Mouse (Mus musculus): ENCODE measurements around the gene Arhgap10.
A peak's percentile ranks its signal among the peaks of the same experiment; 100 is the strongest.

Gene Arhgap10

GRCm38 (mm10) chr8:77517301-77518200 lies at the start of gene Arhgap10:
Arhgap10 (minus strand) TSS chr8:77517953.
- no peaks in the 10 kb centered on the region for H3K27me3 ChIP-seq (ENCODE audit: control insufficient read depth, insufficient read depth, low read length, poor library complexity, severe bottlenecking)
- peak; percentile 58 for DNase-seq (ENCODE audit: low read depth, low spot score)
- H3K36me3 ChIP-seq (ENCODE audit: control insufficient read depth, insufficient read depth, low read length, poor library complexity, severe bottlenecking) = no peaks in the 10 kb centered on the region

DNA sequence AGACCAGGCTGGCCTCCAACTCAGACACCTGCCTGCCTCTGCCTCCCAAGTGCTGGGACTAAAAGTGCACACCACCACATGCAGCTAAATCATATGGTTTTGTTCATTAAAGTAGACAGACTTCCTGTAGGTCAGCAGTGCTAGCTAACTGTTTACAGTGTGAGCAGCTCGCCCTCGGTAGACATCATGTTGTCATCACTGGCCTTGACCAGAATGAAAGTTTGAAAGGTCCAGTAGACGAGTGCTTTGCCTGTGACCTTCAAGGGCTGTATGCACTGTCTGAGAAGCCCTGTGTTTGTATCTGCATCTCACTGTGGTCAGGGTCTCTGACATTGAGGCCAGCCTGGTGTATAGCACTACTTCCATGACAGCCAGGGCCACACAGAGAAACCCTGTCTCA lies 43.7 kb upstream of the Arhgap10 start:
- Histone ChIP-seq H3K27me3 (ENCODE audit: control insufficient read depth, insufficient read depth, low read length, poor library complexity, severe bottlenecking) (no peaks in the 10 kb centered on the region), H3K36me3 (ENCODE audit: control insufficient read depth, insufficient read depth, low read length, poor library complexity, severe bottlenecking) (peaks cover 12% of the 10 kb centered on the region; the same call in 1 of the 2 replicates)
- no peak for DNase-seq (ENCODE audit: low read depth, low spot score)

DNA sequence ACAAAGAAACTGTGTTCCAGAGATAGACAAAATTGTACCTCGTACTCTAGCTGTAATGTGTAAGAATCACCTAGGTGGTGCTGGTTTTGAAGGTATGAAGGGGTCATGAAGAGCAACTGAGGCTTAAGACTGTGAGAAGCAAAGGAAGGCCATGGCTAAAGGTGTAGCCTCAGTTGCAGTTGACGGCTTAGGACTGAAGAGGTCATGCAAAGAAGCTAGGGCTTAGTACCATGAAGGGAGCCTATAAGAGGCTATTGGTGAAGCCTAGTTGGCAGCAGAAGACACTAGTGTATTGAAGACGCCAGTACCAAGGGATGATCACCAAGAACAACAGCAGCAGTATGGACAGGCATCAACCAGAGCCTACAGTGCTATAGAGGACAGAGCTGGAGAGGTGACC lies 34.7 kb upstream of the Arhgap10 start:
- Histone ChIP-seq H3K27me3 (ENCODE audit: control insufficient read depth, insufficient read depth, low read length, poor library complexity, severe bottlenecking) (no peaks in the 10 kb centered on the region), H3K36me3 (ENCODE audit: control insufficient read depth, insufficient read depth, low read length, poor library complexity, severe bottlenecking) (peaks cover 21% of the 10 kb centered on the region)
- DNase-seq (ENCODE audit: low read depth, low spot score) = no peak

DNA sequence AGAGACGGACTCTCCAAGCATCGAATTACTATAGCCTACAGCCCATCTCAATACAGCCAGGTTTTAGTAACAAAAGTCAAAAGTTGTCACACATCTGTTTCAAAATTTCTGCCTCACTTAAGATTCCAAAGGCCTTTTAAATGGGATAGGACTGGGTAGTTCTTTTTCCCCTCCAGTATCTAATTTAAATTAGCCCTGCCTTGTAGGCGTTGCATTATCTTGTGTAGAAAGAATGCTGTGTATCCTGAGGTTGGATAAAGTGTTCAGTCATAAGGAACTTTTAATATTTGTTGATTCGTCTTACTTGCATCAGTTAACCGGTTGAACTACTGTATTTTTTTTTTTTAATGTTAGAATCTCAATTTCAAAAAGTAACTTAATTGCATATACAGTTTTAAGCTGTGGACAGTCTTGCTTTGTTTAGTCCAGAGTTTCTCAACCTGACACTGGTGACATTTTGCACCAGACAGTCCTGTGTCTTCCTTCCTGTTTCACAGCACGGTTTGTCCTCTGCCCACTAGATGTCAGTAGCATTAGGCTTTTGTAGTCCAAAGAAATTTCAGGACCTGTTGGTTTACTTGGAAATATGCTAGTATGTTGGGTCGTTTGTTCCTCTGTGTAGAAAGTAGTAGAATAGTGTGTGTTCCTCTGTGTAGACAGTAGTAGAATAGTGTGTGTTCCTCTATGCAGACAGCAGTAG lies 32.3 kb upstream of the Arhgap10 start:
- H3K27me3 ChIP-seq (ENCODE audit: control insufficient read depth, insufficient read depth, low read length, poor library complexity, severe bottlenecking) = no peaks in the 10 kb centered on the region
- DNase-seq (ENCODE audit: low read depth, low spot score) = peak; percentile 62

DNA sequence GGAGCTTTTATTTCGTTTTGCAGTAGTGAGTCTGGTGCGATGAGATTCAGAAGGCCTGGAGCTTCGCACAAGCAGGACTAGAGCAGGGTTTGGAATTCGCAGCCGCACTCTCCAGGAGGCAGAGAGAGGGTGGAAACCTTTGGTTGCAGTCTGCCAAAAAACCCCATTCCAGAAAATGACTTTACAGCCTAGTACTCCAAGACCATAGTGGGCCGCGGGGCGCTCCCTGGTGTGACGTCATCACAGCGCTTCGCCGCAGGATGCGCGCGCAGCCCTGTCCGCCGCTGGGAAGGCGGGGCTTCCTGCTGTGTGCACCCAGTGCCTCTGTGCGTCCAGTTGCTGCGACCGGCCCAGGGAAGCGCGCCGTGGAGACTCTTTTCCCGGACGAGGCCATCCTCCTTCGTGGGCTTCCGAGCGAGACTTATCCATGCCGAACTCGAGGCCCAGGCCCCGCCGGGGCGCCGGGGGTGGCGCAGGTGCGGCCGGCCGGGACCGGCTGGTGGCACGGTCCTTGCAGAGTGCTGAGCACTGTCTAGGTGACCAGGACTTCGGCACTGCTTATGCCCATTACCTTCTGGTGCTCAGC lies 31.5 kb upstream of the Arhgap10 start, which contains the start of gene Prmt9:
Gene Prmt9 (plus strand): TSS at position 277 of the 586 bp plus-strand sequence.
- H3K36me3 ChIP-seq (ENCODE audit: control insufficient read depth, insufficient read depth, low read length, poor library complexity, severe bottlenecking) = peaks cover 13% of the 10 kb centered on the region
- DNase-seq (ENCODE audit: low read depth, low spot score) = peak; percentile 93

More for the DNA sequence above, 32.3 kb upstream of the Arhgap10 start:
- H3K36me3 ChIP-seq (ENCODE audit: control insufficient read depth, insufficient read depth, low read length, poor library complexity, severe bottlenecking) = peaks cover 13% of the 10 kb centered on the region

DNA sequence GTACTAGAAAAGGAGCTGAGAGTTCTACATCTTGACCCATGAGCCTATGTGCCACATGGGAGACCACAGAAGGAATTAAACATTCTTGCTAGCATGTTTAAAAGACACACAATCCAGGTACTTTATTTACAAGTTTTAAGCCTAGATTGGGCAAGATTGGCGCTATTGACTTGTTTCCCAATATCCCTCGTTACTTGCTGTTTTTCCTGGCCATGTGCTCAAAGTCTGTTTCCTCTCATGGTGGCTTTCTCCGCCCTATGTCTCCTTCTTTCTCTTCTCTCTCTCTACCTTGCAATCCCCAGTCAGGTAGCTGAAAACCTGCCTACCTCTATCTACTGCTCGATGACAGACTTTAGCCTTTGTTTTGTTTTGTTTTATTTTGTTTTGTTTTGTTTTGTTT lies 27.9 kb upstream of the Arhgap10 start:
- Histone ChIP-seq H3K27me3 (ENCODE audit: control insufficient read depth, insufficient read depth, low read length, poor library complexity, severe bottlenecking) (no peaks in the 10 kb centered on the region), H3K36me3 (ENCODE audit: control insufficient read depth, insufficient read depth, low read length, poor library complexity, severe bottlenecking) (no peaks in the 10 kb centered on the region)
- no peak for DNase-seq (ENCODE audit: low read depth, low spot score)

More for the DNA sequence above, 31.5 kb upstream of the Arhgap10 start, which contains the start of gene Prmt9:
- H3K27me3 ChIP-seq (ENCODE audit: control insufficient read depth, insufficient read depth, low read length, poor library complexity, severe bottlenecking) = no peaks in the 10 kb centered on the region

DNA sequence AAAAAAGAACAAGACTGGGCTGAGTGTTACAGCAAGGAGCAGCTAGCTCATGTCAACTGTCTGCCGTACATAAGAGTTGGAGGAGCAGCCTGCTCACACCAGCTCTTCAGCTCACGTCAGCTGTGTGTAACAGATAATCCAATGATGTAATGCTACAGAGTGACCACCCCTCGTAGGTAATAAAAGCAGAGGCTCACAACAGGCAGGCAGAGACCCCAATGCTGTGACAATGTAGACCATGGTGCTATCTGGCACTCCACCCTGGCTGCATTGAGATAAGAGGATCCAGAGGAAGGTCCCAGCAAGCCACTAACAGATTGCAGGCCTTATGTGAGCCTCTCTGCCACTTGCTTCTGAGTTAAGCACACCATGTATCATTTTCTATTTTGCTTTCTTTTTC lies 26.7 kb upstream of the Arhgap10 start:
- DNase-seq (ENCODE audit: low read depth, low spot score) = no peak
- H3K36me3 ChIP-seq (ENCODE audit: control insufficient read depth, insufficient read depth, low read length, poor library complexity, severe bottlenecking) = no peaks in the 10 kb centered on the region
- no peaks in the 10 kb centered on the region for H3K27me3 ChIP-seq (ENCODE audit: control insufficient read depth, insufficient read depth, low read length, poor library complexity, severe bottlenecking)

DNA sequence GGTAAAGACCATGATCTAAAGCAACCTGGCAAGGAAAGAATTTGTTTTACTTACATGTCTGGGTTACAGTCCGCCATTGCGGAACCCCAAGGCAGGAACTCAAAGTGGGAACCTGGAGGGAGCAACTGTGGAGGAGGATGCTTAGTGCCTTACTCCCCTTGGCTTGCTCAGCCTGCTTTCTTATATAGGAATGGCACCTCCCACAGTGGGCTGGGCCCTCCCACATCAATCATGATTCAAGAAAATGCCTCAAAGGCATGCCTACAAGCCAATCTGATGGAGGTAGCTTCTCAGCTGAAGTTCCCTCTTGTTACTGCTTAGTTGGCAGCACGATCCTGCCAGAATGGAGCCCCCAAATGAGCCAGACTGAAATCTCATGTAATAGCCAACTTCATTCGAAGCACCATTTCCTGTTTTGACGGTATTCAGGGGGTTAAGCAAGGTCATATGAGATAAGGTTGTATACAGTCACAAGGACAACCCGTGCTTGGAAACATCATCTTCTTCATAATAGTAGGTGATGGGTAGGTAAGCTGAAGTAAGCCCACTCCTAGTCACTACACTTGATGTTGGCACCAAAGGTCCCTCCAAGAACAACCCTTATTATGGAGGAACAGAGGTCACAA lies 25.5 kb upstream of the Arhgap10 start:
- no peaks in the 10 kb centered on the region for H3K27me3 ChIP-seq (ENCODE audit: control insufficient read depth, insufficient read depth, low read length, poor library complexity, severe bottlenecking)
- H3K36me3 ChIP-seq (ENCODE audit: control insufficient read depth, insufficient read depth, low read length, poor library complexity, severe bottlenecking) = no peaks in the 10 kb centered on the region
- no peak for DNase-seq (ENCODE audit: low read depth, low spot score)

GRCm38 (mm10) chr8:77538256-77538655 lies 20.5 kb upstream of the Arhgap10 start:
- Histone ChIP-seq H3K36me3 (ENCODE audit: control insufficient read depth, insufficient read depth, low read length, poor library complexity, severe bottlenecking) (no peaks in the 10 kb centered on the region), H3K27me3 (ENCODE audit: control insufficient read depth, insufficient read depth, low read length, poor library complexity, severe bottlenecking) (no peaks in the 10 kb centered on the region)
- DNase-seq (ENCODE audit: low read depth, low spot score) = no peak

DNA sequence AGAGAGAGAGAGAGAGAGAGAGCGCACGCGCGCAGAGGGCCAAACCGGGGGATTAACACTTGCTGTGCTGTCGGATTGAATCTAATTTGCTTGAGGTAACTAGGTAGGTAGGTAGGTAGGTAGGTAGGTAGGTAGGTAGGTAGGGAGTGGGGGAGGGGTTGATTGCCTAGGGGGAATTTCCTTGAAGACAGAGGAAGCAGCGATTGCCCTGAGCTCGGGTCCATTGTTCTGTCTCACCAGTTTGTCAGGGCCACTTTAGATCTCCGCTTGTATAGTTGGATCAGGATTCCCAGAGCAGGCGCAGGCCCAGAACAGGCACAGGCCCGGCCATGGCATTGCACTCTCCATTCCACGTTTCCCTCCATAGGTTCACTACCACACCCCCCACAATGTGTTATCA lies 19.1 kb upstream of the Arhgap10 start:
- H3K36me3 ChIP-seq (ENCODE audit: control insufficient read depth, insufficient read depth, low read length, poor library complexity, severe bottlenecking) = no peaks in the 10 kb centered on the region
- DNase-seq (ENCODE audit: low read depth, low spot score) = no peak

GRCm38 (mm10) chr8:77535026-77535595 lies 17.4 kb upstream of the Arhgap10 start:
- DNase-seq (ENCODE audit: low read depth, low spot score) = peak; percentile 52
- no peaks in the 10 kb centered on the region for H3K27me3 ChIP-seq (ENCODE audit: control insufficient read depth, insufficient read depth, low read length, poor library complexity, severe bottlenecking)
- H3K36me3 ChIP-seq (ENCODE audit: control insufficient read depth, insufficient read depth, low read length, poor library complexity, severe bottlenecking) = no peaks in the 10 kb centered on the region

More for the DNA sequence above, 19.1 kb upstream of the Arhgap10 start:
- H3K27me3 ChIP-seq (ENCODE audit: control insufficient read depth, insufficient read depth, low read length, poor library complexity, severe bottlenecking) = no peaks in the 10 kb centered on the region

- DNase-seq (ENCODE audit: low read depth, low spot score) = no peak
- Histone ChIP-seq H3K36me3 (ENCODE audit: control insufficient read depth, insufficient read depth, low read length, poor library complexity, severe bottlenecking) (no peaks in the 10 kb centered on the region), H3K27me3 (ENCODE audit: control insufficient read depth, insufficient read depth, low read length, poor library complexity, severe bottlenecking) (no peaks in the 10 kb centered on the region)
Observed at GRCm38 (mm10) chr8:77534358-77534992, 16.7 kb upstream of the Arhgap10 start.

GRCm38 (mm10) chr8:77526130-77526529 lies 8.4 kb upstream of the Arhgap10 start:
- no peak for DNase-seq (ENCODE audit: low read depth, low spot score)
- Histone ChIP-seq H3K27me3 (ENCODE audit: control insufficient read depth, insufficient read depth, low read length, poor library complexity, severe bottlenecking) (no peaks in the 10 kb centered on the region), H3K36me3 (ENCODE audit: control insufficient read depth, insufficient read depth, low read length, poor library complexity, severe bottlenecking) (no peaks in the 10 kb centered on the region)

- Histone ChIP-seq H3K27me3 (ENCODE audit: control insufficient read depth, insufficient read depth, low read length, poor library complexity, severe bottlenecking) (no peaks in the 10 kb centered on the region), H3K36me3 (ENCODE audit: control insufficient read depth, insufficient read depth, low read length, poor library complexity, severe bottlenecking) (no peaks in the 10 kb centered on the region)
- DNase-seq (ENCODE audit: low read depth, low spot score) = no peak
Observed at GRCm38 (mm10) chr8:77524906-77525305, 7.2 kb upstream of the Arhgap10 start.

Data from splenic B cell, adult 2 months (primary cell).